Mouse (Mus musculus): Measurements from ENCODE around the gene Gm29735. TPM values are rescaled to one million over a fixed set of nuclear protein-coding genes. Genes with fewer than 3 reads are reported as not detected.
"Not testable (repeated sequence)": the region's sequence is repeated elsewhere in the genome, so short reads cannot be mapped to it uniquely, and the experiment has no call there.

The Gm29735 gene
- polyA plus RNA-seq, 1 experiment from 2014 or later = not detected

- H3K9me3 ChIP-seq = no peaks in the 10 kb centered on the region
- no peak overlapping the region for H3K4me2 ChIP-seq
- H3K36me3 ChIP-seq = no peaks in the 10 kb centered on the region
- no peaks in the 10 kb centered on the region for H3K4me1 ChIP-seq (replicated peaks)
- H3K9ac ChIP-seq = no peak overlapping the region
- no peak overlapping the region for H3K4me3 ChIP-seq
- no peaks in the 10 kb centered on the region for H3K27me3 ChIP-seq
- no peak for ATAC-seq (ENCODE audit: low FRiP score, low read depth)
- H3K27ac ChIP-seq (replicated peaks) = no peak overlapping the region
- WGBS = 81% methylated on average over 4 of the region's 4 CpGs
Measured at GRCm38 (mm10) chr7:142152191-142152590, 4.7 kb downstream of the Gm29735 start.

- no peak overlapping the region for H3K4me3 ChIP-seq
- no peak for ATAC-seq (ENCODE audit: low FRiP score, low read depth)
- no peak overlapping the region for H3K27ac ChIP-seq (replicated peaks)
- no peaks in the 10 kb centered on the region for H3K4me1 ChIP-seq (replicated peaks)
- H3K9ac ChIP-seq = no peak overlapping the region
- no peaks in the 10 kb centered on the region for H3K27me3 ChIP-seq
- H3K9me3 ChIP-seq = no peaks in the 10 kb centered on the region
- H3K4me2 ChIP-seq = no peak overlapping the region
- H3K36me3 ChIP-seq = no peaks in the 10 kb centered on the region
Measured at GRCm38 (mm10) chr7:142148633-142149032, 8.3 kb downstream of the Gm29735 start.

GRCm38 (mm10) chr7:142146033-142146432 lies 10.9 kb downstream of the Gm29735 start:
- H3K36me3 ChIP-seq = no peaks in the 10 kb centered on the region
- H3K4me1 ChIP-seq (replicated peaks) = no peaks in the 10 kb centered on the region
- H3K27ac ChIP-seq (replicated peaks) = no peak overlapping the region
- no peaks in the 10 kb centered on the region for H3K9me3 ChIP-seq
- H3K9ac ChIP-seq = no peak overlapping the region
- WGBS = 15% methylated on average over 1 of the region's 1 CpGs
- H3K27me3 ChIP-seq = no peaks in the 10 kb centered on the region
- no peak for ATAC-seq (ENCODE audit: low FRiP score, low read depth)
- H3K4me2 ChIP-seq = no peak overlapping the region
- no peak overlapping the region for H3K4me3 ChIP-seq

- Histone ChIP-seq H3K27me3 (no peaks in the 10 kb centered on the region), H3K9me3 (no peaks in the 10 kb centered on the region), H3K27ac (replicated peaks) (no peak overlapping the region), H3K4me1 (replicated peaks) (no peaks in the 10 kb centered on the region), H3K9ac (no peak overlapping the region), H3K4me3 (no peak overlapping the region), H3K36me3 (no peaks in the 10 kb centered on the region), H3K4me2 (no peak overlapping the region)
- ATAC-seq (ENCODE audit: low FRiP score, low read depth) = no peak
- WGBS = 50% methylated on average over 4 of the region's 4 CpGs
Measured at GRCm38 (mm10) chr7:142145413-142145940, 11.4 kb downstream of the Gm29735 start.

- Histone ChIP-seq H3K9ac (no peak within 1 kb of the TSS), H3K27ac (replicated peaks) (no peak within 1 kb of the TSS), H3K9me3 (no peaks in the 10 kb centered on the region), H3K4me2 (no peak within 1 kb of the TSS), H3K27me3 (no peaks in the 10 kb centered on the region), H3K4me3 (no peak within 1 kb of the TSS), H3K4me1 (replicated peaks) (no peaks in the 10 kb centered on the region), H3K36me3 (no peaks in the 10 kb centered on the region)
- ATAC-seq (ENCODE audit: low FRiP score, low read depth) = no peak
- 63% methylated on average over 1 of the region's 1 CpGs for WGBS
Measured at GRCm38 (mm10) chr7:142144507-142144906, 12.4 kb downstream of the Gm29735 start, which contains the start of gene Gm45337. Gene Gm45337 (minus strand): TSS chr7:142144607.

GRCm38 (mm10) chr7:142143506-142144010 lies 13.4 kb downstream of the Gm29735 start:
- not testable (repeated sequence) for H3K9ac ChIP-seq; H3K9me3 ChIP-seq; H3K27ac ChIP-seq (replicated peaks); H3K4me1 ChIP-seq (replicated peaks); H3K27me3 ChIP-seq; ATAC-seq (ENCODE audit: low FRiP score, low read depth); H3K4me2 ChIP-seq; H3K36me3 ChIP-seq; H3K4me3 ChIP-seq
- 76% methylated on average over 1 of the region's 1 CpGs for WGBS

GRCm38 (mm10) chr7:142140696-142141095 lies 16.2 kb downstream of the Gm29735 start:
- H3K36me3 ChIP-seq = no peaks in the 10 kb centered on the region
- 34% methylated on average over 1 of the region's 1 CpGs for WGBS
- H3K27ac ChIP-seq (replicated peaks) = no peak overlapping the region
- H3K9ac ChIP-seq = no peak overlapping the region
- H3K27me3 ChIP-seq = no peaks in the 10 kb centered on the region
- no peak overlapping the region for H3K4me2 ChIP-seq
- no peak for ATAC-seq (ENCODE audit: low FRiP score, low read depth)
- no peaks in the 10 kb centered on the region for H3K4me1 ChIP-seq (replicated peaks)
- H3K9me3 ChIP-seq = no peaks in the 10 kb centered on the region
- no peak overlapping the region for H3K4me3 ChIP-seq

GRCm38 (mm10) chr7:142135934-142136333 lies 21.0 kb downstream of the Gm29735 start, which contains the start of gene Gm39115:
Gene Gm39115 (minus strand): TSS chr7:142136034.
- H3K36me3 ChIP-seq; H3K27ac ChIP-seq (replicated peaks); H3K4me2 ChIP-seq; H3K9me3 ChIP-seq; ATAC-seq (ENCODE audit: low FRiP score, low read depth); H3K9ac ChIP-seq; H3K4me3 ChIP-seq; H3K27me3 ChIP-seq; H3K4me1 ChIP-seq (replicated peaks): not testable (repeated sequence)
- WGBS = 52% methylated on average over 2 of the region's 2 CpGs

- H3K9ac ChIP-seq = no peak overlapping the region
- WGBS = 62% methylated on average over 4 of the region's 4 CpGs
- ATAC-seq (ENCODE audit: low FRiP score, low read depth) = no peak
- no peaks in the 10 kb centered on the region for H3K36me3 ChIP-seq
- H3K9me3 ChIP-seq = no peaks in the 10 kb centered on the region
- no peak overlapping the region for H3K4me3 ChIP-seq
- H3K27ac ChIP-seq (replicated peaks) = no peak overlapping the region
- H3K27me3 ChIP-seq = no peaks in the 10 kb centered on the region
- H3K4me2 ChIP-seq = no peak overlapping the region
- no peaks in the 10 kb centered on the region for H3K4me1 ChIP-seq (replicated peaks)
Measured at GRCm38 (mm10) chr7:142134206-142134995, 22.5 kb downstream of the Gm29735 start.

GRCm38 (mm10) chr7:142128843-142129242 lies 28.1 kb downstream of the Gm29735 start:
- H3K9me3 ChIP-seq = no peaks in the 10 kb centered on the region
- no peaks in the 10 kb centered on the region for H3K27me3 ChIP-seq
- no peak overlapping the region for H3K9ac ChIP-seq
- no peaks in the 10 kb centered on the region for H3K36me3 ChIP-seq
- H3K27ac ChIP-seq (replicated peaks) = no peak overlapping the region
- no peaks in the 10 kb centered on the region for H3K4me1 ChIP-seq (replicated peaks)
- 68% methylated on average over 4 of the region's 4 CpGs for WGBS
- H3K4me2 ChIP-seq = no peak overlapping the region
- no peak for ATAC-seq (ENCODE audit: low FRiP score, low read depth)
- H3K4me3 ChIP-seq = no peak overlapping the region

GRCm38 (mm10) chr7:142120629-142121028 lies 36.3 kb downstream of the Gm29735 start, which contains the start of gene Gm45618:
Gene Gm45618 (minus strand): TSS chr7:142120729.
- ATAC-seq (ENCODE audit: low FRiP score, low read depth); H3K9ac ChIP-seq; H3K4me1 ChIP-seq (replicated peaks); H3K9me3 ChIP-seq; H3K27me3 ChIP-seq; H3K4me3 ChIP-seq; H3K27ac ChIP-seq (replicated peaks); H3K4me2 ChIP-seq; H3K36me3 ChIP-seq: not testable (repeated sequence)
- whole genome bisulfite sequencing = 90% methylated on average over 1 of the region's 1 CpGs

- no peaks in the 10 kb centered on the region for H3K36me3 ChIP-seq
- H3K27ac ChIP-seq (replicated peaks) = no peak overlapping the region
- no peak for ATAC-seq (ENCODE audit: low FRiP score, low read depth)
- no peak overlapping the region for H3K4me2 ChIP-seq
- H3K9ac ChIP-seq = no peak overlapping the region
- H3K9me3 ChIP-seq = no peaks in the 10 kb centered on the region
- no peaks in the 10 kb centered on the region for H3K4me1 ChIP-seq (replicated peaks)
- H3K27me3 ChIP-seq = no peaks in the 10 kb centered on the region
- H3K4me3 ChIP-seq = no peak overlapping the region
- WGBS = 22% methylated on average over 5 of the region's 5 CpGs
Measured at GRCm38 (mm10) chr7:142119632-142120031, 37.3 kb downstream of the Gm29735 start.

All from hindbrain, embryonic 15.5 days (tissue).